Mouse (Mus musculus): ENCODE data around the gene Tmbim1. TPM values are rescaled to one million over a fixed set of nuclear protein-coding genes. Genes with fewer than 3 reads are reported as not detected.

Tmbim1 gene
- polyA plus RNA-seq, 1 experiment from 2014 or later = 44.4 TPM

DNA sequence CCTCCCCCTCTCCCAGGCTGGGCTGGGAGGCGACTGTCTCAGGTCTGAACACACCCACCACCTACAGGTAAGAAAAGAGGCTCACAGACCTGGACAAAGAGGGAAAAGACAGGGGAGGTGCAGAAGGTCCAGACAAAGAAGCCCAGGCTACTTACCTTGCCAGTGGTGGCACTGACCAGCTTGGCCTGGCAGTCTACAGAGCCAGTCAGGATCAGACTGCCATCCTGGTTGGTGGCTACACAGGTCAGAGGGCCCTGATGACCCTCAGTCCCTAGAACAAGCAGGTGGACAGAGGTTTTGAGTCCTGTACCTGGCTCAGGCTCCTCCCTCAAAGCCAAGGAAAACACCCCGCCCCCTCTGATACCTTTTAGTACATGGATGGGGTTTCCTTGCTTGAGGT is 24.1 kb downstream of the Tmbim1 start:
- H3K4me3 ChIP-seq = no peak overlapping the region
- H3K4me2 ChIP-seq = no peak overlapping the region
- H3K27ac ChIP-seq = no peak overlapping the region
- H3K4me1 ChIP-seq = peaks cover 22% of the 10 kb centered on the region
- no peaks in the 10 kb centered on the region for H3K9me3 ChIP-seq
- no peak for ATAC-seq (ENCODE audit: borderline replicate concordance, extremely low read depth, low FRiP score, low TSS enrichment)
- H3K36me3 ChIP-seq = peaks cover 43% of the 10 kb centered on the region
- WGBS = 81% methylated on average over 2 of the region's 2 CpGs
- H3K9ac ChIP-seq = no peak overlapping the region
- H3K27me3 ChIP-seq = no peaks in the 10 kb centered on the region

DNA sequence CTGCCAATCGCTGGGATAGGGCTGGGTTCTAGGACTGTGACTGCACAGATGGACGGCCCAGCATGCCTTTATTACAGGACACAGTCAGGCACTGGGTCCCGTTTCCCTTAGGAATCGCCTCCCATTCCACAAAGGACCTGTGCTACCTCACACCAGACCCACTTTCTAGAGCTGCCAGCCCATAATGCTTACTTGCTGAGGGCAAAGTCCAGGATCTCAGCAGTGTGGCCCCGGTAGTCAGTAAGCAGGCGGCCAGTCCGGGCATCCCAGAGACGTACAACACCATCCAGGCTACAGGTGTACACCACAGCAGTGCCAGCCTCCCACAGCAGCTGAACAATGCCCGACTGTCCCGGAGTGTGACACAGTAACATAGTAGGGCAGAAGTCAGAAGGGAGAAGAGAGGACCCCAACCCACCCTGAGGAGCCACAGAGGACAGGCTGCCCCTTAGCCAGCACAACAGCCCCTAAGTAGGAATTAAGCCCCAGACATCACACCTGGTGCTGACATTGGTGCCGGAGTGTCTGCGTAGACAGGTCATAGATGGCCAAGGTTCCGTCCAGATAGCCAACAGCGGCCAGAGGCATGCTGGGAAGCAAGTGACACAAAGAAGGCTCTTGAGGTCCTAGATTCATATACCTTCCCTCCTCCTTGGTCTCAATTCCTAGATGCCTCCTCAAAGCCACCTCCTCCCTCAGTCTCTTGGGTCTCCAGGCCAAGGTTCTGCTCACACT is 24.7 kb downstream of the Tmbim1 start:
- Histone ChIP-seq H3K27me3 (no peaks in the 10 kb centered on the region), H3K4me2 (no peak overlapping the region), H3K9ac (no peak overlapping the region), H3K36me3 (peaks cover 43% of the 10 kb centered on the region), H3K27ac (no peak overlapping the region), H3K4me3 (no peak overlapping the region), H3K9me3 (no peaks in the 10 kb centered on the region), H3K4me1 (peaks cover 16% of the 10 kb centered on the region)
- no peak for ATAC-seq (ENCODE audit: borderline replicate concordance, extremely low read depth, low FRiP score, low TSS enrichment)
- 93% methylated on average over 14 of the region's 14 CpGs for WGBS

DNA sequence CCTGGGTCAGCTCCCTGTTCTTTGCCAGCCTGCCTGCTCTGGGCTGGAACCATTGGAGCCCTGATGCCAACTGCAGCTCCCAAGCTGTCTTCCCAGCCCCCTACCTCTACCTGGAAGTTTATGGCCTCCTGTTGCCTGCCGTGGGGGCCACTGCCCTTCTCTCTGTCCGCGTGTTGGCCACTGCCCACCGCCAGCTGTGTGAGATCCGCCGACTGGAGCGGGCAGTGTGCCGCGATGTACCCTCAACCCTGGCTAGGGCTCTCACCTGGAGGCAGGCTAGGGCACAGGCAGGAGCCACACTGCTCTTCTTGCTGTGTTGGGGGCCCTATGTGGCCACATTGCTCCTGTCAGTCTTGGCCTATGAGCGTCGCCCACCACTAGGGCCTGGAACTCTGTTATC is 26.4 kb downstream of the Tmbim1 start:
- ATAC-seq (ENCODE audit: borderline replicate concordance, extremely low read depth, low FRiP score, low TSS enrichment) = no peak
- Histone ChIP-seq H3K4me2 (no peak overlapping the region), H3K36me3 (peaks cover 43% of the 10 kb centered on the region), H3K4me3 (no peak overlapping the region), H3K4me1 (peaks cover 24% of the 10 kb centered on the region), H3K27ac (no peak overlapping the region), H3K9me3 (no peaks in the 10 kb centered on the region), H3K9ac (no peak overlapping the region), H3K27me3 (no peaks in the 10 kb centered on the region)
- WGBS = 84% methylated on average over 11 of the region's 11 CpGs

DNA sequence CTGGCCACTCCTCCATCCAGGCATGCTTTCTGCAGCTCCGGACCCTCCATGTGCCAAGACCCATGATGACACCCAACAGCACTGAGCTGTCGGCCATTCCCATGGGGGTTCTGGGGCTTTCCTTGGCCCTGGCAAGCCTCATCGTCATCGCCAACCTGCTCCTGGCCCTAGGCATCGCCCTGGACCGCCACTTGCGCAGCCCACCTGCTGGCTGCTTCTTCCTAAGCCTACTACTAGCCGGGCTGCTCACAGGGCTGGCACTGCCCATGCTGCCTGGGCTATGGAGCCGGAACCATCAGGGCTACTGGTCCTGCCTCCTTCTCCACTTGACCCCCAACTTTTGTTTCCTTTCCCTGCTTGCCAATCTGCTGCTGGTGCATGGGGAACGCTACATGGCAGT is 26.9 kb downstream of the Tmbim1 start, which contains the start of gene Gpbar1:
Gene Gpbar1 (plus strand): TSS at position 13 of the 400 bp plus-strand sequence.
- Histone ChIP-seq H3K4me2 (no peak within 1 kb of the TSS), H3K4me3 (no peak within 1 kb of the TSS), H3K9ac (no peak within 1 kb of the TSS), H3K27me3 (no peaks in the 10 kb centered on the region), H3K36me3 (peaks cover 43% of the 10 kb centered on the region), H3K4me1 (peaks cover 20% of the 10 kb centered on the region), H3K27ac (no peak within 1 kb of the TSS), H3K9me3 (no peaks in the 10 kb centered on the region)
- 90% methylated on average over 10 of the region's 10 CpGs for WGBS
- no peak for ATAC-seq (ENCODE audit: borderline replicate concordance, extremely low read depth, low FRiP score, low TSS enrichment)

DNA sequence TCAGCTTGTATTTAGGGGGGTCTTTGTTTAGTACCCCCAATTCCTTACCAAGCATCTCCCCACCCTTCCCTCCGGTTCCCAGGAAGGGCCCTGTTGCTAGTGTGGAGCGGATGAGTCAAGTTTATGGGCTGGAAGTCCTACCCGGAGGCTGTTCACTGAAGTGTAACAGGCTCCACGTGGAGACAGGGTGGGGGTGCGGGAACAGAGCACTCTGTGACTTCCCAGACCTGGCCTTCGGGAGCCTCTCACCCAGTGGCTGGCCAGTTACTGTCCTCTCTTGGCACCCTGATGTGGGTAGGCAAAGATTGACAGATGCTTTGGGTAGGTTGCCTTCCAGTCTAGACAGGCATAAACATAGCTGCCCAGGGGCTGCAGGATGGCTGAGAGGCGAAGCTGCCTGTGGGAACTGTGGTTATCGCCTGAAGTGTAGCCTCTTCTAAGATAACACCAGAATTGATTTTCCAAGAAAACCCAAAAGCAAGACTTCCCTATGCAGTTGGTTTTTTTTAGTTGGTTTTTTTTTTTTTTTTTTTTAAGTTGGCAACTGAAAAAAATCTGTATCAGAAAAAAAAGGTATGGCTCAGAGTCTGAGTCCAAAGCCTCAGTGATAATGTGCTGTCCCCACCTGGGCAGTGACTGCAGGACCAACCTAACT is 27.4 kb downstream of the Tmbim1 start:
- no peak for ATAC-seq (ENCODE audit: borderline replicate concordance, extremely low read depth, low FRiP score, low TSS enrichment)
- Histone ChIP-seq H3K27me3 (no peaks in the 10 kb centered on the region), H3K36me3 (peaks cover 39% of the 10 kb centered on the region), H3K4me3 (no peak overlapping the region), H3K9ac (no peak overlapping the region), H3K9me3 (no peaks in the 10 kb centered on the region), H3K27ac (no peak overlapping the region), H3K4me2 (no peak overlapping the region), H3K4me1 (peaks cover 16% of the 10 kb centered on the region)
- 55% methylated on average over 8 of the region's 8 CpGs for WGBS

DNA sequence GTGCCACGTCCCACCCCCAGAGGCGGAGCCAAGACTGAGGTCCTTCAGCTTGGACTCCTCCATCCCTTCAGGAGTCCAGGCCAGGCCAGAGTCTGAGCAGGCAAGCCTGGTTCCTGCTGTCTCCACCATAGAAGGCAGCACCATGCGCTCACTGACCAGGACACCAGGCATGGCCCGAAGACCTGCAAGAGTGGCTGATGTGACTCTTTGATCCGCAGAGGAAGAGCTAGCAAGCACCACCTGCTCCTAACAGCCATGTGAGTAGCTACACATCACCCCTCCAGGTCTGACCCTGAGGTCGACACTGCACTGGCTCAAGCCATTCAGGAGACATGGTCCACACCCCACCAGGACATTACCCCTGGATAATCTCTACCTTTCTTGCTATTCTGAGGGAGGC is 28.4 kb downstream of the Tmbim1 start:
- Histone ChIP-seq H3K4me3 (no peak overlapping the region), H3K9ac (no peak overlapping the region), H3K27me3 (no peaks in the 10 kb centered on the region), H3K36me3 (peaks cover 30% of the 10 kb centered on the region), H3K4me2 (no peak overlapping the region), H3K27ac (no peak overlapping the region), H3K9me3 (no peaks in the 10 kb centered on the region), H3K4me1 (peaks cover 11% of the 10 kb centered on the region)
- WGBS = 60% methylated on average over 6 of the region's 6 CpGs
- no peak for ATAC-seq (ENCODE audit: borderline replicate concordance, extremely low read depth, low FRiP score, low TSS enrichment)

DNA sequence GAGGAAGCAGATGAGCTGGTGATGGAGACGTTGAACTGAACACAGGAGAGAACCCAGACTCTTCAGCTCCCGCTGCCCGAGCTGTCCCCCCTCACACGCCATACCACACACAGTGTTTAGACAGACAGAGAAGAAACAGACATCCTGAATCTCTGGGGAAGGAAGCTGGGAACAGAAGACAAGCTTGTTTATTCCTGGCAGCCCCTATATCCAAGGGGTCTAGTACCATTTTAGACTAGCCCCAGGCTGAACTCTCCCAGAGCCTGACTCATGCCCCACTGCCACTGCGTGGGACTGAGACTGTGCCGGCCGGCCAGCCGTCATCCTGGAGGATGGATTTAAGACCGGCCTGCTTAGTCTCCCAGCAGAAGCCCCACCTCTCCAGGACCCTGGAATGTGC is 30.4 kb downstream of the Tmbim1 start:
- Histone ChIP-seq H3K4me2 (peak overlapping the region; percentile 17; the same call in 1 of the 2 replicates), H3K4me3 (no peak overlapping the region), H3K27ac (peak overlapping the region; percentile 58), H3K9me3 (no peaks in the 10 kb centered on the region), H3K36me3 (peaks cover 10% of the 10 kb centered on the region), H3K9ac (no peak overlapping the region), H3K4me1 (peaks cover 11% of the 10 kb centered on the region), H3K27me3 (no peaks in the 10 kb centered on the region)
- 26% methylated on average over 9 of the region's 9 CpGs for WGBS
- peak; percentile 58 for ATAC-seq (ENCODE audit: borderline replicate concordance, extremely low read depth, low FRiP score, low TSS enrichment)

DNA sequence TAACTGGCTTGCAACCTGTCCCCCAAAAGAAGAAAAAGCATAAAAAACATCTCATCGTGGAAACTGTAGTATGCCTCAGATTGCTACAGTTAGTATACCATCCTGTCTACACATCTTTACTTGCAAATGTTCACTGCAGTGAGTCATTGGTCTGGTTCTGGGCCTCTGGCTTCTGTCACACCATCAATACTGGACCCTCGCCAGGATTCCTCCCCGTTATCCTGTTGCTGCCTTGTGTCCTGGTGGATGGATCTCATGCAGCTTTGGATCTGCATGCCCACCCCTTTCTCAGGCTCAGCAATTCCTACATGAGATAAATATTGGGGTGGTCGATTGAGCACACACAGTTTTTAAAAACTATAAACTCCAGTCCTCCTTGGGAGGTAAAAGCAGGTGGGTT is 33.8 kb downstream of the Tmbim1 start:
- no peak for ATAC-seq (ENCODE audit: borderline replicate concordance, extremely low read depth, low FRiP score, low TSS enrichment)
- no peak overlapping the region for H3K4me2 ChIP-seq
- no peaks in the 10 kb centered on the region for H3K9me3 ChIP-seq
- H3K4me3 ChIP-seq = no peak overlapping the region
- H3K27ac ChIP-seq = no peak overlapping the region
- 55% methylated on average over 4 of the region's 4 CpGs for WGBS
- peaks cover 11% of the 10 kb centered on the region for H3K4me1 ChIP-seq
- no peaks in the 10 kb centered on the region for H3K27me3 ChIP-seq
- no peak overlapping the region for H3K9ac ChIP-seq
- peaks cover 25% of the 10 kb centered on the region for H3K36me3 ChIP-seq

DNA sequence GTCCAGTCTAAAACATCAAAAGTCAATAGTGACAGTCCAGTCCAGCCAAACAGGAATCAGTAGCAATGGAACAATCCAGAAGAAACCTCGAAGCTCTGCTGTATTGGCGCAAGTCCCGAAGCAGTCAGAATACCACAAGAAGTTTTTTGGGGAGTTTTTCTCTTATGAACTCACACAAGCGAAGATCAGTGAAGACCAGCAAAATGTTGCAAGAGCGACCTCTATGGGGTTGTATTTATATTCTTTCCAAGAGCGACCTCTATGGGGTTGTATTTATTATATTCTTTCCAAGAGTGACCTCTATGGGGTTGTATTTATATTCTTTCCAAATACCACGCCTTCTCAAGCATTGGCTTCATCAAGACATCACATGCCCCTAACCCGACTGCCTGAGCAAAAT is 36.7 kb downstream of the Tmbim1 start:
- Histone ChIP-seq H3K4me2 (no peak overlapping the region), H3K4me1 (no peaks in the 10 kb centered on the region), H3K9me3 (no peaks in the 10 kb centered on the region), H3K36me3 (peaks cover 54% of the 10 kb centered on the region), H3K9ac (no peak overlapping the region), H3K4me3 (no peak overlapping the region), H3K27me3 (no peaks in the 10 kb centered on the region), H3K27ac (no peak overlapping the region)
- ATAC-seq (ENCODE audit: borderline replicate concordance, extremely low read depth, low FRiP score, low TSS enrichment) = no peak
- 76% methylated on average over 8 of the region's 8 CpGs for WGBS

DNA sequence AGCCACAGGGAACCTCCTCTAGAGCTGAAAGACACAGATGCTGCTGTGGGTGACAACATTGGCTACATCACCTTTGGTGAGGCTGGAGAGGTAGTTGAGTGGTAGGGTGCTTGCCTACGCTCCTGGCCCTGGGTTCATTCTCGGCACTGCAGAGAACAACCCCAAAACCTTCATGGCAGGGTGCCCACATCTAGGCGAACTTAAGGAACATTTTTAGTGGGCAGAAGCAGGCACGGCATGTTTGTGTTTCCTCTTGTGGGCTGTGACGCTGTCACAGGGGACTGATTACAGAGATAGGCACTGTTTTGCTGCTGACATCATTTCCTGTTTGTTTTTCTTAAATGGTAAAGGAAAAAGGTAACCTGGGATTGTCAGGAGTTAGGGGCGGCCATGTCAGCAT is 42.9 kb downstream of the Tmbim1 start:
- Histone ChIP-seq H3K9ac (no peak overlapping the region), H3K36me3 (peaks cover 90% of the 10 kb centered on the region), H3K4me3 (no peak overlapping the region), H3K4me2 (no peak overlapping the region), H3K27ac (no peak overlapping the region), H3K4me1 (no peaks in the 10 kb centered on the region), H3K27me3 (no peaks in the 10 kb centered on the region), H3K9me3 (no peaks in the 10 kb centered on the region)
- WGBS = 80% methylated on average over 6 of the region's 6 CpGs
- ATAC-seq (ENCODE audit: borderline replicate concordance, extremely low read depth, low FRiP score, low TSS enrichment) = no peak

DNA sequence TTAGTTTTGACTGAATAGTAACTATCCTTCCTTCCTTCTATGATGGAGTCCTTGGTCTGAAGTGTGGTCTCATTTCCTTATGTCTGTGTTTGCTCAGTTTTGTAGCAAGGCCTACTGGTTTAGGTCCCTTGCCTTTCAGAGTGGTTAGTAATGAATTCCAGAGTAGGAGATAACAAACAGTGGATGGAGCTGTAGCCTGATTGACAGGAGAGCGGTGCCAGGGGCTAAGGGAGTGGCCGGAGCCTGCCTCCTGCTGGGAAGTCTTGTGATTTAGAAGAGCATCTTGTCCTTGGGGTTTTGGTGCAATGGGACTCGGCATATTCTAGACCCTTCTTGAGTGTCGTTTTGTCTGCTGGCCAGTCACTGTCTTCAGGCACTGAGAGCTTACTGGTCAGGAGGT is 48.6 kb downstream of the Tmbim1 start:
- no peak overlapping the region for H3K27ac ChIP-seq
- ATAC-seq (ENCODE audit: borderline replicate concordance, extremely low read depth, low FRiP score, low TSS enrichment) = no peak
- H3K4me3 ChIP-seq = no peak overlapping the region

DNA sequence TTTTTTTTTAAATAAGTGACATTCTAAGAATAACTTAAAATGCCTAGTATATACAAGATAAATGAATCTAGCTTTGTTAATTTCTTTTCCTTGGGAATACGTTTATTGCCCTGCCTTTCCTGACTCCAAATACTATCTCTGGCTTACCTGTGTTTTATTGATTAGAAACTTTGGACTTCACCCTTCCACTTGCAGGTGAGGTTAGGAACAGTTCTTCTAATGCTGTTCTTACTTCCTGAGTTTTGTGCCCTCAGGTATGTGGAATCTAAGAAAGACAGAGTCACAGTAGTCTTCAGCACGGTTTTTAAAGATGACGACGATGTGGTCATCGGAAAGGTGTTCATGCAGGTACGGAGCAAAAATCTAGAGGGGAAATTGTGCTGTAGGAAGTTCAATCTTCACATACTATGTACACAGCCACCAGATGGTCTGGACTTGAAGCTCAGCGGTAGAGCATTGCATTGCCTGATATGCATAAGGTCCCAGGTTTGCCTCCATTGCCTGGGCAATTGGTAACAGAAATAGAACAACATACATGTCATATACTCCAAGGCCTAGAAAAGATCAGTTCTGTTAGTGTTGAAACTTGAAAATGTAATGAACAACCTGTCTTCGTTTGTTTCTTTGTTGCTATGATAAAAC is 49.6 kb downstream of the Tmbim1 start:
- Histone ChIP-seq H3K9me3 (no peaks in the 10 kb centered on the region), H3K4me1 (no peaks in the 10 kb centered on the region), H3K27me3 (no peaks in the 10 kb centered on the region), H3K4me3 (no peak overlapping the region), H3K36me3 (peaks cover 87% of the 10 kb centered on the region), H3K9ac (no peak overlapping the region), H3K4me2 (no peak overlapping the region), H3K27ac (no peak overlapping the region)
- WGBS = 93% methylated on average over 8 of the region's 8 CpGs
- ATAC-seq (ENCODE audit: borderline replicate concordance, extremely low read depth, low FRiP score, low TSS enrichment) = no peak

More for the DNA sequence above, 48.6 kb downstream of the Tmbim1 start:
- no peak overlapping the region for H3K4me2 ChIP-seq
- H3K9me3 ChIP-seq = no peaks in the 10 kb centered on the region
- H3K9ac ChIP-seq = no peak overlapping the region
- H3K4me1 ChIP-seq = no peaks in the 10 kb centered on the region
- WGBS = 77% methylated on average over 4 of the region's 4 CpGs
- no peaks in the 10 kb centered on the region for H3K27me3 ChIP-seq
- H3K36me3 ChIP-seq = peaks cover 84% of the 10 kb centered on the region

Data from lung, embryonic 15.5 days (tissue).